Mouse (Mus musculus) kidney, adult 2 months (tissue): ENCODE measurements around the gene Mtr.

ENCODE experiments used
- CTCF ChIP-seq: fragments of 200-500 bp; conservative IDR thresholded peaks from 2 replicates; pipeline ENCODE4 v1.5.1; 2011; ENCODE audit warnings: low read depth, mild to moderate bottlenecking, control low read depth, low read length, moderate library complexity, mixed read lengths; ENCODE audit not compliant: insufficient read depth, insufficient read length
- POLR2A ChIP-seq: fragments of 200-500 bp; IDR thresholded peaks from one replicate; pipeline ENCODE4 v1.6.1; 2011; ENCODE audit warnings: low read depth, low read length, control low read depth

GRCm38 (mm10) chr13:12250496-12250895 lies 7.4 kb downstream of the Mtr start:
- TF ChIP-seq CTCF = no peak
- no peak for TF ChIP-seq POLR2A
